Mouse (Mus musculus): ENCODE measurements around the gene Arhgef26. TPM values are rescaled to one million over a fixed set of nuclear protein-coding genes. Genes with fewer than 3 reads are reported as not detected.

Arhgef26 gene
- total and polyA plus RNA-seq, 3 experiments, result 0.16 TPM; not detected in 2

GRCm38 (mm10) chr3:62447151-62447550 is 109.0 kb downstream of the Arhgef26 start:
- TF ChIP-seq TAL1 (conservative IDR thresholded peaks at IDR 0.05; ENCODE audit: low read depth, low read length) (no peak), GATA2 (IDR thresholded peaks at IDR 0.05; ENCODE audit: borderline replicate concordance, low read depth, low read length) (no peak), CTCF (IDR thresholded peaks at IDR 0.05; ENCODE audit: low read depth, low read length) (no peak), GATA1 (IDR thresholded peaks at IDR 0.05; ENCODE audit: borderline replicate concordance, low read length) (no peak), POLR2AphosphoS5 (IDR thresholded peaks at IDR 0.05; ENCODE audit: insufficient replicate concordance, low read depth, low read length) (no peak)
- H3K36me3 ChIP-seq (replicated peaks), result no peaks in the 10 kb centered on the region
- no peaks in the 10 kb centered on the region for H3K4me1 ChIP-seq (ENCODE audit: insufficient read depth, low read depth, low read length)
- H3K4me3 ChIP-seq (ENCODE audit: low read depth, low read length), result no peak overlapping the region
- H3K9me3 ChIP-seq (replicated peaks), result no peaks in the 10 kb centered on the region
- DNase-seq (ENCODE audit: low spot score) (no peak), ATAC-seq (ENCODE audit: extremely low read depth, insufficient number of reproducible peaks, low FRiP score, poor library complexity, severe bottlenecking) (no peak)
- H3K27me3 ChIP-seq (ENCODE audit: insufficient read depth, low read length), result 0 out of 2 replicates have a peak, but pooled peaks cover 2% of the 10 kb centered on the region

DNA sequence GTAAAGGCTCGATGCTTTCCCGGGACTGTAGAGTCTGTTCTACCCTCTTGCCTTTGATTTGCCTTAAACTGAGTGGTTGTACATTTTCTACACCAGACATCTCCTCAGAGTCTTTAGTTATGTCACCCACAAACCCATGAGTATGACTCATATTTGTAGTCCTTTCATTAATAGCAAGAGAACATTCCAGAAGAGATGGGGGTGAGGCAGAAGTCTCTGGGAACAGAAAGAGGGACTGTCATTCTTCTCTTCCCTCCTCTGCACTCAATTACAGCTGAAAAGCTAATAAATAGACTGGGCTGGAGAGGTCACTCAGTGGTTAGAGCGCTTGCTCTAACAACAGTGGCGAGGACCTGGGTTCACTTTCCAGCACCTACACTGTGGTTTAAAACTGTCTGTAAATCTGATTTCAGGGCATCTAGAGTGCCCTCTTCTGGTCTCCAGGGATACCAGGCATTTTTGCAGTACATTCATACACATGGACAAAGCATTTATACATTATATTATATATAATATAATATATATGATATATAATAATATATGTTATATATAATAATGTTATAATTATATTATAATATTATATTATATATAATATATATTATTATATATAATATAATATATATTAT is 111.8 kb downstream of the Arhgef26 start:
- TF ChIP-seq POLR2AphosphoS5 (IDR thresholded peaks at IDR 0.05; ENCODE audit: insufficient replicate concordance, low read depth, low read length) (no peak), GATA2 (IDR thresholded peaks at IDR 0.05; ENCODE audit: borderline replicate concordance, low read depth, low read length) (no peak), GATA1 (IDR thresholded peaks at IDR 0.05; ENCODE audit: borderline replicate concordance, low read length) (no peak), TAL1 (conservative IDR thresholded peaks at IDR 0.05; ENCODE audit: low read depth, low read length) (no peak), CTCF (IDR thresholded peaks at IDR 0.05; ENCODE audit: low read depth, low read length) (no peak)
- no peak for ATAC-seq (ENCODE audit: extremely low read depth, insufficient number of reproducible peaks, low FRiP score, poor library complexity, severe bottlenecking)
- Histone ChIP-seq H3K27me3 (ENCODE audit: insufficient read depth, low read length) (peaks cover 8% of the 10 kb centered on the region; the same call in 1 of the 2 replicates), H3K4me1 (ENCODE audit: insufficient read depth, low read depth, low read length) (no peaks in the 10 kb centered on the region), H3K9me3 (replicated peaks) (no peaks in the 10 kb centered on the region), H3K4me3 (ENCODE audit: low read depth, low read length) (no peak overlapping the region), H3K36me3 (replicated peaks) (no peaks in the 10 kb centered on the region)
- no peak for DNase-seq (ENCODE audit: low spot score)

DNA sequence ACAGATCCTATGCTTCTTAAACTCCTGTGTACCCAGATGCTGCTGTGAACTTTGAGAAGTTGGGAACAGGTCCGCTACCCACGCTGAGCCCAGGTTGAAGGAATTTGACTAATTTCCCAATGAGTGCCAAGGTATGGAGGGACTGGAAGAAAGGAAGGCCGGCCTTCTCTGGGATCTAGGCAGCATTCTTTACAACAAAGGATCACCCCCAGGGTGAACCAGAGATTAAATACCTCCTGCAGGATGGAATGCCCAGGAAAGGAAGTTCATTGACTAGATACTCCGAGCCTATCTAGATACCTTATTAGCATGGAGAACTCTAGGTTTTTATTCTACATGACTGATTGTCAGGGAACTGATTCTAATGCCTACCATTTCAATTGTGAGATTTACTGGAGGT is 114.8 kb downstream of the Arhgef26 start:
- TF ChIP-seq GATA1 (IDR thresholded peaks at IDR 0.05; ENCODE audit: borderline replicate concordance, low read length) (no peak), TAL1 (conservative IDR thresholded peaks at IDR 0.05; ENCODE audit: low read depth, low read length) (no peak), GATA2 (IDR thresholded peaks at IDR 0.05; ENCODE audit: borderline replicate concordance, low read depth, low read length) (no peak), POLR2AphosphoS5 (IDR thresholded peaks at IDR 0.05; ENCODE audit: insufficient replicate concordance, low read depth, low read length) (no peak), CTCF (IDR thresholded peaks at IDR 0.05; ENCODE audit: low read depth, low read length) (no peak)
- H3K36me3 ChIP-seq (replicated peaks), result no peaks in the 10 kb centered on the region
- ATAC-seq (ENCODE audit: extremely low read depth, insufficient number of reproducible peaks, low FRiP score, poor library complexity, severe bottlenecking) (no peak), DNase-seq (ENCODE audit: low spot score) (no peak)
- H3K4me1 ChIP-seq (ENCODE audit: insufficient read depth, low read depth, low read length), result no peaks in the 10 kb centered on the region
- H3K4me3 ChIP-seq (ENCODE audit: low read depth, low read length), result no peak overlapping the region
- no peaks in the 10 kb centered on the region for H3K9me3 ChIP-seq (replicated peaks)
- peaks cover 8% of the 10 kb centered on the region; the same call in 1 of the 2 replicates for H3K27me3 ChIP-seq (ENCODE audit: insufficient read depth, low read length)

- peaks cover under 1% of the 10 kb centered on the region for H3K36me3 ChIP-seq (replicated peaks)
These were observed 116.0 kb downstream of the Arhgef26 start for GRCm38 (mm10) chr3:62454096-62454495.

DNA sequence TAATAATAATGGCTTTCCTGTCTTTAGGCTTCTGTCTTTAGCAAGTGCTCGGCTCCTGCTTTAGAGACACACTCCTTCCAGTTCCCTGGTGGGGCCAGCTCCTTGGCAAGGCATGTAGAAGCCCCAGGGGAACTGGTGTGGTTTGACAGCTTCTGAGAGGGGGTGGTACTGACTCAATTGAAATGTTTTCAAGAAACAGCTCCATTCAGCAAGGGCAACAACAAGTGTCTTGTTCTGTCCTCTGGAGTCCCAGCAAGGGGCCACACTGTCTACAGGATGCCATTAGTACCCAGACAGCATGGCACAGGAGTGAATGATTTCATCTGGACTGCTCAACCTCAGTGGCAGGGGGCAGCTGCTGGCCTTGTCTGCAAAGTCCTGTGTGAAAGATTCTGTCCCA is 117.7 kb downstream of the Arhgef26 start:
- TF ChIP-seq TAL1 (conservative IDR thresholded peaks at IDR 0.05; ENCODE audit: low read depth, low read length) (no peak), GATA1 (IDR thresholded peaks at IDR 0.05; ENCODE audit: borderline replicate concordance, low read length) (no peak), POLR2AphosphoS5 (IDR thresholded peaks at IDR 0.05; ENCODE audit: insufficient replicate concordance, low read depth, low read length) (no peak), CTCF (IDR thresholded peaks at IDR 0.05; ENCODE audit: low read depth, low read length) (no peak), GATA2 (IDR thresholded peaks at IDR 0.05; ENCODE audit: borderline replicate concordance, low read depth, low read length) (no peak)
- Histone ChIP-seq H3K36me3 (replicated peaks) (peaks cover 18% of the 10 kb centered on the region), H3K9me3 (replicated peaks) (no peaks in the 10 kb centered on the region), H3K27me3 (ENCODE audit: insufficient read depth, low read length) (peaks cover 8% of the 10 kb centered on the region; the same call in 1 of the 2 replicates), H3K4me3 (ENCODE audit: low read depth, low read length) (no peak overlapping the region), H3K4me1 (ENCODE audit: insufficient read depth, low read depth, low read length) (no peaks in the 10 kb centered on the region)
- no peak for DNase-seq (ENCODE audit: low spot score)
- ATAC-seq (ENCODE audit: extremely low read depth, insufficient number of reproducible peaks, low FRiP score, poor library complexity, severe bottlenecking), result no peak

More at GRCm38 (mm10) chr3:62454096-62454495, 116.0 kb downstream of the Arhgef26 start:
- TF ChIP-seq CTCF (IDR thresholded peaks at IDR 0.05; ENCODE audit: low read depth, low read length) (no peak), TAL1 (conservative IDR thresholded peaks at IDR 0.05; ENCODE audit: low read depth, low read length) (no peak), GATA1 (IDR thresholded peaks at IDR 0.05; ENCODE audit: borderline replicate concordance, low read length) (no peak), POLR2AphosphoS5 (IDR thresholded peaks at IDR 0.05; ENCODE audit: insufficient replicate concordance, low read depth, low read length) (no peak)
- DNase-seq (ENCODE audit: low spot score) (no peak), ATAC-seq (ENCODE audit: extremely low read depth, insufficient number of reproducible peaks, low FRiP score, poor library complexity, severe bottlenecking) (no peak)
- no peaks in the 10 kb centered on the region for H3K9me3 ChIP-seq (replicated peaks)
- H3K4me3 ChIP-seq (ENCODE audit: low read depth, low read length), result no peak overlapping the region
- H3K4me1 ChIP-seq (ENCODE audit: insufficient read depth, low read depth, low read length), result no peaks in the 10 kb centered on the region
- peaks cover 8% of the 10 kb centered on the region; the same call in 1 of the 2 replicates for H3K27me3 ChIP-seq (ENCODE audit: insufficient read depth, low read length)

- TF ChIP-seq CTCF (IDR thresholded peaks at IDR 0.05; ENCODE audit: low read depth, low read length) (peak; percentile 45), GATA1 (IDR thresholded peaks at IDR 0.05; ENCODE audit: borderline replicate concordance, low read length) (no peak), POLR2AphosphoS5 (IDR thresholded peaks at IDR 0.05; ENCODE audit: insufficient replicate concordance, low read depth, low read length) (no peak)
- Histone ChIP-seq H3K27me3 (ENCODE audit: insufficient read depth, low read length) (no peaks in the 10 kb centered on the region), H3K9me3 (replicated peaks) (no peaks in the 10 kb centered on the region), H3K4me1 (ENCODE audit: insufficient read depth, low read depth, low read length) (no peaks in the 10 kb centered on the region), H3K4me3 (ENCODE audit: low read depth, low read length) (no peak overlapping the region), H3K36me3 (replicated peaks) (peaks cover 38% of the 10 kb centered on the region)
- ATAC-seq (ENCODE audit: extremely low read depth, insufficient number of reproducible peaks, low FRiP score, poor library complexity, severe bottlenecking) (peak; percentile 67), DNase-seq (ENCODE audit: low spot score) (peak; percentile 1)
These were observed 120.3 kb downstream of the Arhgef26 start for GRCm38 (mm10) chr3:62458284-62459013.

All from G1E (cell line).